Mouse (Mus musculus) lung, embryonic 14.5 days (tissue): ENCODE measurements around the gene Mipep. TPM values are rescaled to one million over a fixed set of nuclear protein-coding genes. Genes with fewer than 3 reads are reported as not detected.

ENCODE experiments used
- ATAC-seq: fragments of 200-750 bp; cut with Nextera tagmentation; 2 replicates; pipeline ENCODE4 v1.8.0; 2017; ENCODE audit warnings: mild to moderate bottlenecking, moderate TSS enrichment, moderate library complexity; ENCODE audit not compliant: insufficient read depth
- DNase-seq: peaks from one replicate; pipeline ENCODE4 v3.0.0-alpha.2; 2015
- H3K27ac ChIP-seq: fragments of 300-500 bp; sonication (generic); 2 replicates; pipeline ENCODE4 v1.5.1; 2014; ENCODE audit warnings: low read depth, mild to moderate bottlenecking, moderate library complexity
- H3K27me3 ChIP-seq: fragments of 300-500 bp; sonication (generic); 2 replicates; pipeline ENCODE4 v1.6.1; 2014; ENCODE audit warnings: low read length, control low read depth; ENCODE audit not compliant: insufficient read depth
- H3K36me3 ChIP-seq: fragments of 300-500 bp; sonication (generic); 2 replicates; pipeline ENCODE4 v1.6.1; 2014; ENCODE audit warnings: control low read depth; ENCODE audit not compliant: insufficient read depth
- H3K4me1 ChIP-seq: fragments of 300-500 bp; sonication (generic); 2 replicates; pipeline ENCODE4 v1.6.1; 2014; ENCODE audit warnings: antibody characterized with exemption, control low read depth; ENCODE audit not compliant: insufficient read depth
- H3K4me2 ChIP-seq: fragments of 300-500 bp; sonication (generic); 2 replicates; pipeline ENCODE4 v1.6.1; 2014; ENCODE audit warnings: mild to moderate bottlenecking
- H3K4me3 ChIP-seq: fragments of 300-500 bp; sonication (generic); 2 replicates; pipeline ENCODE4 v1.5.1; 2014; ENCODE audit warnings: low read depth, low read length
- H3K9ac ChIP-seq: fragments of 300-500 bp; sonication (generic); 2 replicates; pipeline ENCODE4 v1.6.1; 2014
- H3K9me3 ChIP-seq: fragments of 300-500 bp; sonication (generic); 2 replicates; pipeline ENCODE4 v1.6.1; 2016; ENCODE audit warnings: low read depth, low read length, control low read depth
- CTCF ChIP-seq: IDR thresholded peaks from 2 replicates; pipeline ENCODE4 v1.5.1; 2016; ENCODE audit warnings: antibody characterized with exemption, low read depth
- WGBS: fragments of 180-500 bp; shearing (Covaris S2); extraction: QIAGEN DNeasy Blood & Tissue Kit; methylation state at CpG from one replicate; pipeline ENCODE4 v1.1.7; 2014; 5-methylcytosine and 5-hydroxymethylcytosine counted together
- polyA plus RNA-seq: library from polyadenylated mRNA; unstranded; fragments of >200 nt; fragmentation: Nextera tagmentation; extraction: Ambion mirVana; gene quantifications from 2 replicates; pipeline ENCODE4 v1.2.1, GENCODE M21; 2014

The Mipep gene
- polyA plus RNA-seq, 1 experiment from 2014 or later = 26.5 TPM

GRCm38 (mm10) chr14:60885361-60885950, 101.1 kb downstream of the Mipep start:
- Histone ChIP-seq H3K4me3 (no peak overlapping the region), H3K4me1 (no peaks in the 10 kb centered on the region), H3K27ac (no peak overlapping the region), H3K4me2 (no peak overlapping the region), H3K9ac (no peak overlapping the region), H3K27me3 (no peaks in the 10 kb centered on the region), H3K36me3 (peaks cover 8% of the 10 kb centered on the region; the same call in 1 of the 2 replicates), H3K9me3 (0 out of 2 replicates have a peak, but pooled peaks cover 3% of the 10 kb centered on the region)
- WGBS = 32% methylated on average over 6 of the region's 6 CpGs
- no peak for DNase-seq
- no peak; the same call in 1 of the 2 replicates for ATAC-seq
- TF ChIP-seq CTCF = no peak

- no peak for ATAC-seq
- Histone ChIP-seq H3K27ac (no peak overlapping the region), H3K4me2 (no peak overlapping the region), H3K9ac (no peak overlapping the region), H3K27me3 (no peaks in the 10 kb centered on the region), H3K9me3 (no peaks in the 10 kb centered on the region), H3K36me3 (no peaks in the 10 kb centered on the region), H3K4me1 (no peaks in the 10 kb centered on the region), H3K4me3 (no peak overlapping the region)
- DNase-seq = no peak
- WGBS = 89% methylated on average over 10 of the region's 10 CpGs
- no peak for TF ChIP-seq CTCF
Observed at GRCm38 (mm10) chr14:60893882-60894281, 109.5 kb downstream of the Mipep start.

- DNase-seq = no peak
- 76% methylated on average over 19 of the region's 19 CpGs for WGBS
- Histone ChIP-seq H3K9ac (no peak overlapping the region), H3K4me1 (no peaks in the 10 kb centered on the region), H3K27ac (no peak overlapping the region), H3K27me3 (no peaks in the 10 kb centered on the region), H3K4me2 (no peak overlapping the region), H3K36me3 (no peaks in the 10 kb centered on the region), H3K4me3 (no peak overlapping the region), H3K9me3 (no peaks in the 10 kb centered on the region)
- no peak for ATAC-seq
- no peak for TF ChIP-seq CTCF
Observed at GRCm38 (mm10) chr14:60895172-60896000, 111.0 kb downstream of the Mipep start.

GRCm38 (mm10) chr14:60898086-60898667, 113.8 kb downstream of the Mipep start:
- no peaks in the 10 kb centered on the region for H3K36me3 ChIP-seq
- ATAC-seq = no peak
- H3K9me3 ChIP-seq = no peaks in the 10 kb centered on the region
- no peak overlapping the region for H3K9ac ChIP-seq
- no peak for DNase-seq
- H3K4me2 ChIP-seq = no peak overlapping the region
- 85% methylated on average over 5 of the region's 5 CpGs for WGBS
- no peak overlapping the region for H3K27ac ChIP-seq
- H3K4me1 ChIP-seq = no peaks in the 10 kb centered on the region
- H3K27me3 ChIP-seq = no peaks in the 10 kb centered on the region
- TF ChIP-seq CTCF = no peak
- H3K4me3 ChIP-seq = no peak overlapping the region

- DNase-seq (peak; percentile 53), ATAC-seq (peak; percentile 32; the same call in 1 of the 2 replicates)
- 38% methylated on average over 4 of the region's 4 CpGs for WGBS
- no peaks in the 10 kb centered on the region for H3K27me3 ChIP-seq
- no peak for TF ChIP-seq CTCF
- H3K4me2 ChIP-seq = no peak overlapping the region
- no peak overlapping the region for H3K9ac ChIP-seq
- H3K9me3 ChIP-seq = no peaks in the 10 kb centered on the region
- peaks cover 3% of the 10 kb centered on the region; the same call in 1 of the 2 replicates for H3K4me1 ChIP-seq
- no peak overlapping the region for H3K4me3 ChIP-seq
- H3K36me3 ChIP-seq = no peaks in the 10 kb centered on the region; the same call in 1 of the 2 replicates
- no peak overlapping the region for H3K27ac ChIP-seq
Observed at GRCm38 (mm10) chr14:60904501-60904900, 120.1 kb downstream of the Mipep start.

- no peaks in the 10 kb centered on the region for H3K27me3 ChIP-seq
- no peaks in the 10 kb centered on the region for H3K9me3 ChIP-seq
- no peak overlapping the region for H3K4me2 ChIP-seq
- peaks cover 3% of the 10 kb centered on the region; the same call in 1 of the 2 replicates for H3K4me1 ChIP-seq
- TF ChIP-seq CTCF = no peak
- H3K9ac ChIP-seq = no peak overlapping the region
- H3K36me3 ChIP-seq = no peaks in the 10 kb centered on the region; the same call in 1 of the 2 replicates
- H3K27ac ChIP-seq = peak overlapping the region; percentile 71
- peak; percentile 89 for DNase-seq
- WGBS = 48% methylated on average over 10 of the region's 10 CpGs
- no peak overlapping the region for H3K4me3 ChIP-seq
- peak; percentile 63 for ATAC-seq
Observed at GRCm38 (mm10) chr14:60906421-60907374, 122.3 kb downstream of the Mipep start.
